Mouse (Mus musculus) forebrain, embryonic 11.5 days (tissue): Measurements from ENCODE around the gene Gimap3. TPM values are rescaled to one million over a fixed set of nuclear protein-coding genes. Genes with fewer than 3 reads are reported as not detected.

Experiments used
- ATAC-seq: fragments of 200-750 bp; cut with Nextera tagmentation; replicated peaks from 2 replicates; pipeline ENCODE4 v1.8.0; 2017; ENCODE audit warnings: moderate TSS enrichment; ENCODE audit not compliant: low FRiP score
- DNase-seq: peaks from one replicate; pipeline ENCODE4 v3.0.0-alpha.2; 2017; ENCODE audit warnings: low spot score
- H3K27ac ChIP-seq: fragments of 300-500 bp; sonication (generic); 2 replicates; pipeline ENCODE4 v1.5.1; 2014; ENCODE audit warnings: low read depth, low read length
- H3K27me3 ChIP-seq: fragments of 300-500 bp; sonication (generic); 2 replicates; pipeline ENCODE4 v1.6.1; 2014; ENCODE audit warnings: mild to moderate bottlenecking, low read length, mixed read lengths; ENCODE audit not compliant: control insufficient read depth, insufficient read depth
- H3K36me3 ChIP-seq: fragments of 300-500 bp; sonication (generic); 2 replicates; pipeline ENCODE4 v1.6.1; 2014; ENCODE audit warnings: mild to moderate bottlenecking, low read length, moderate library complexity, mixed read lengths; ENCODE audit not compliant: control insufficient read depth, insufficient read depth
- H3K4me1 ChIP-seq: fragments of 300-500 bp; sonication (generic); replicated peaks from 2 replicates; pipeline ENCODE4 v1.6.1; 2014; ENCODE audit warnings: low read length, mixed read lengths; ENCODE audit not compliant: control insufficient read depth, insufficient read depth
- H3K4me2 ChIP-seq: fragments of 300-500 bp; sonication (generic); 2 replicates; pipeline ENCODE4 v1.6.1; 2014; ENCODE audit warnings: low read depth, mild to moderate bottlenecking, low read length, moderate library complexity, mixed read lengths; ENCODE audit not compliant: severe bottlenecking
- H3K4me3 ChIP-seq: fragments of 300-500 bp; sonication (generic); 2 replicates; pipeline ENCODE4 v1.5.1; 2014; ENCODE audit warnings: low read depth, low read length
- H3K9ac ChIP-seq: fragments of 300-500 bp; sonication (generic); 2 replicates; pipeline ENCODE4 v1.6.1; 2014; ENCODE audit warnings: low read length
- H3K9me3 ChIP-seq: fragments of 300-500 bp; sonication (generic); 2 replicates; pipeline ENCODE4 v1.6.1; 2016; ENCODE audit warnings: low read length, mixed read lengths; ENCODE audit not compliant: control insufficient read depth
- WGBS: fragments of 180-500 bp; shearing (Covaris S2); extraction: QIAGEN DNeasy Blood & Tissue Kit; methylation state at CpG from one replicate; pipeline ENCODE4 v1.1.7; 2014; 5-methylcytosine and 5-hydroxymethylcytosine counted together
- polyA plus RNA-seq: library from polyadenylated mRNA; unstranded; fragments of >200 nt; fragmentation: Nextera tagmentation; extraction: Ambion mirVana; gene quantifications from 2 replicates; pipeline ENCODE4 v1.2.1, GENCODE M21; 2014

Gene Gimap3
- polyA plus RNA-seq, 1 experiment from 2014 or later = not detected

GRCm38 (mm10) chr6:48747091-48747966, 23.3 kb downstream of the Gimap3 start:
- no peak overlapping the region for H3K9ac ChIP-seq
- ATAC-seq (no peak), DNase-seq (no peak)
- no peak overlapping the region for H3K27ac ChIP-seq
- peaks cover 10% of the 10 kb centered on the region for H3K27me3 ChIP-seq
- WGBS = 78% methylated on average over 7 of the region's 7 CpGs
- no peak overlapping the region for H3K4me3 ChIP-seq
- no peaks in the 10 kb centered on the region for H3K9me3 ChIP-seq
- no peaks in the 10 kb centered on the region for H3K36me3 ChIP-seq
- no peaks in the 10 kb centered on the region for H3K4me1 ChIP-seq
- no peak overlapping the region for H3K4me2 ChIP-seq

DNA sequence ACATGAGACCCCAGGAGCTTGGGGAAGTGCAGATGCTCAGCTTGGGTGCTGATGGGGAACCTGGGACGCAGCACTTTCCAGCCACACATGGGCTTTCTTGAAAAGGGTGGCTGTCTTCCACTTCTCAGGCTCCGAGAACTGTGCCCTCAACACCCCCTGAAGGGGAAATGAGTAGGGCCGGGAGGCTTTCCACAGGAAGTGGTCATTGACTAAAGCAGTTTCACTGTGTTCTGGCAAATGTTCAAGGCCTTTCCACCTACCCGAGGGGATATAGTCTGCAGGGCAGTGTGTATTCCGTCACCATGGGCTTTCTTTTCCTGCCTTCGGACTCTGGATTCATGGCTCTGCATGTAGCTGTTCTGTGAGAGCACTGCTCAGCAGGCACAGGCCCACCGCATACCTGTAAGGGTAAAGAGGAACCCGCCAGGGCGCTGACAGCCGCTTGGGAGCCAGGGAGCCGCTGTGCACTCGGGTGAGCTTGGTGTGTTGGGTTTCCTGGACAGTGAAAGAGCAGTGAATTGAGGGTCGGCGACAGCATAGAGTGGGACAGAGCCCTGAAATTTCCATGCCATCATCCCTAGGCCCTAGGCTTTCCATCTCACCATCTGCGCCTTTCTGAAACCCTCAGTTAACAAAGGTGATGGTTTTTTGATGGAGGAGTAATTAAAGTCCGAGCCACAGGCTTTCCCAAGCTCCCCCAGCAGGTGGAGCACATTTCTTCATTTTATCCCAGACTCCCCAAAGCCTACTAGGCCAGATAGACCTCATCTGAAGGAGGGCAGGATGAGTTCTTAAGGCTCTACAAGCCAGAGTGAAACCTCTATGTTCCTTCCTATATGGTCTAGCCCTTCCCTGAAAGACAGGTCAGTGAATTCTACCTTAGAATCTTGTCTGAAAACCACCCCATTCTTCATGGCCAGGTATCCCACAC, 24.4 kb downstream of the Gimap3 start, which contains the start of gene Gimap5:
Gimap5 (plus strand) TSS at position 239 of the 931 bp plus-strand sequence.
- Histone ChIP-seq H3K4me3 (no peak within 1 kb of the TSS), H3K27ac (no peak within 1 kb of the TSS), H3K9me3 (no peaks in the 10 kb centered on the region), H3K4me2 (no peak within 1 kb of the TSS), H3K4me1 (no peaks in the 10 kb centered on the region), H3K27me3 (peaks cover 21% of the 10 kb centered on the region), H3K9ac (no peak within 1 kb of the TSS), H3K36me3 (no peaks in the 10 kb centered on the region)
- DNase-seq (peak; percentile 57), ATAC-seq (no peak)
- 45% methylated on average over 16 of the region's 16 CpGs for WGBS

- H3K4me3 ChIP-seq = no peak overlapping the region
- H3K9me3 ChIP-seq = no peaks in the 10 kb centered on the region
- no peak overlapping the region for H3K27ac ChIP-seq
- H3K27me3 ChIP-seq = peaks cover 21% of the 10 kb centered on the region
- H3K4me2 ChIP-seq = no peak overlapping the region
- no peak for ATAC-seq
- H3K4me1 ChIP-seq = no peaks in the 10 kb centered on the region
- WGBS = 52% methylated on average over 2 of the region's 2 CpGs
- H3K36me3 ChIP-seq = no peaks in the 10 kb centered on the region
- no peak for DNase-seq
- no peak overlapping the region for H3K9ac ChIP-seq
These were observed 25.2 kb downstream of the Gimap3 start for GRCm38 (mm10) chr6:48745490-48745889.

GRCm38 (mm10) chr6:48742422-48743351, 28.0 kb downstream of the Gimap3 start:
- H3K4me2 ChIP-seq = peak overlapping the region; percentile 61
- WGBS = 2% methylated on average over 51 of the region's 52 CpGs
- H3K36me3 ChIP-seq = no peaks in the 10 kb centered on the region
- peaks cover 21% of the 10 kb centered on the region for H3K27me3 ChIP-seq
- ATAC-seq (no peak), DNase-seq (peak; percentile 62)
- no peaks in the 10 kb centered on the region for H3K9me3 ChIP-seq
- no peaks in the 10 kb centered on the region for H3K4me1 ChIP-seq
- H3K4me3 ChIP-seq = peak overlapping the region; percentile 40
- H3K27ac ChIP-seq = no peak overlapping the region
- no peak overlapping the region for H3K9ac ChIP-seq

DNA sequence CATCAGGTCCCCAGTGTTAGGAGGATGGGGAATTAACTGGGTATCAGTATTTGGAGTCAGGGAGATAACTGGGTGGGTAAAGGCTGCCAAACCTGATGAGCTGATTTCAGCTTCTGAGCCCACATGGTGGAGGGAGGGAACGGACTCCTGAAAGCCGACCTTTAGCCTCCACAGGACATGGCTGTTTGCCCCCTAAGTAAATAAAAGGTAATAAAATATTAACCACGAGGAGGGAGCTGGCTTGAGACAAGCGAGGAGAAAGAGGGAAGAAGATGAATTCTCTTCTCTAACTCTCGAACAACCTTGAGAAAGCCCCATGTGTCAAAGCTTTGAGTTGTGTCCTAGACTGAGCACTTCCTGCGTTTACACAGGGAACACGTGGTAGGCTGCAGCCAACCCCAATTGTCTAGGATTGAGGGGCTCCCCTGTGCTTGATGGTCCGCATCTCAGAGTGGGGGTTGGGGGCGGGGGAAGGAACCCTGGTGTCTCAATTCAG, 28.9 kb downstream of the Gimap3 start:
- ATAC-seq (no peak), DNase-seq (no peak)
- Histone ChIP-seq H3K4me1 (no peaks in the 10 kb centered on the region), H3K27ac (no peak overlapping the region), H3K4me3 (no peak overlapping the region), H3K36me3 (no peaks in the 10 kb centered on the region), H3K4me2 (no peak overlapping the region), H3K27me3 (peaks cover 21% of the 10 kb centered on the region), H3K9ac (no peak overlapping the region), H3K9me3 (no peaks in the 10 kb centered on the region)
- WGBS = 46% methylated on average over 9 of the region's 9 CpGs

GRCm38 (mm10) chr6:48741273-48741672, 29.4 kb downstream of the Gimap3 start:
- H3K9ac ChIP-seq = no peak overlapping the region
- H3K36me3 ChIP-seq = no peaks in the 10 kb centered on the region
- DNase-seq (no peak), ATAC-seq (no peak)
- no peak overlapping the region for H3K4me2 ChIP-seq
- no peaks in the 10 kb centered on the region for H3K4me1 ChIP-seq
- H3K27me3 ChIP-seq = peaks cover 21% of the 10 kb centered on the region
- no peak overlapping the region for H3K4me3 ChIP-seq
- no peak overlapping the region for H3K27ac ChIP-seq
- no peaks in the 10 kb centered on the region for H3K9me3 ChIP-seq
- WGBS = 29% methylated on average over 3 of the region's 3 CpGs

DNA sequence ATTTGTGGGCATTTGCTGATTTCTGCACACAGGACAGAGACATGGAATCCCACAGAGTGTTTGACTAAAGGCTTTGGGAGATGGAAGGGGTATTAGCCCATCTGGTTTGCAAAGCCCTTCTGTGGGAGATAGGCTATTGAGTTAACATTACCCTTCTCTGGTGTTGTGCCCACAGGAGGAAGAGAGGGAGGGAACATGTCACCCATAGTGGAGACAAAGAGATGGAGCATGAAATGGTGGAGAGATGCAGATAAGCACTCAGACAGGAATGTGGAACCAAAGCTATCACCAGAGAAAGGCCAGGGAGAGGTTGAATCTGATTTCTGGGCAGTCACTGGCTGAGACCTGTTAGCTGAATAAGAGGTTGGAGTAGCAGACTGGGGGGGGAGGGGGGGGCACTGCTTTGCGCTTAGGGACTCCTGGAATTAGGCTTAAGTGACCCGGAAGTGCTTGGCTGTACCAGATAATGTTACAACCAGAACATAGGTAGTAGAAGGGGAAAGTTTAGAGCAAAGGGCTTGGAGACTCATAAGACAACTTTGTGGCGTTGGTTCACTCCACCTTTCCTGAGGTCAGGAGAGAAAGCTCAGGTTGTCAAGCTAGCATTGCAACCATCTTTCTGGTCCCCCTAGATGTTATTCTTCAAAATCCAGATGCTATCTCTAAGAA, 30.0 kb downstream of the Gimap3 start:
- DNase-seq (no peak), ATAC-seq (no peak)
- Histone ChIP-seq H3K36me3 (no peaks in the 10 kb centered on the region), H3K9me3 (no peaks in the 10 kb centered on the region), H3K4me2 (no peak overlapping the region), H3K4me1 (no peaks in the 10 kb centered on the region), H3K9ac (no peak overlapping the region), H3K4me3 (no peak overlapping the region), H3K27me3 (peaks cover 21% of the 10 kb centered on the region), H3K27ac (no peak overlapping the region)
- 70% methylated on average over 3 of the region's 3 CpGs for WGBS
